Mouse (Mus musculus) testis, adult 2 months (tissue): ENCODE data around the gene Chuk.

Experiments
- CTCF ChIP-seq: fragments of 200-500 bp; IDR thresholded peaks from 2 replicates; pipeline ENCODE4 v1.5.1; 2012; ENCODE audit warnings: low read depth, mild to moderate bottlenecking, inconsistent platforms, low read length, moderate library complexity; ENCODE audit not compliant: control insufficient read depth, insufficient read depth, insufficient replicate concordance
- POLR2A ChIP-seq: fragments of 200-500 bp; IDR thresholded peaks from 2 replicates; pipeline ENCODE4 v1.6.1; 2012; ENCODE audit warnings: low read depth, mild to moderate bottlenecking, inconsistent platforms, low read length, moderate library complexity; ENCODE audit not compliant: control insufficient read depth

GRCm38 (mm10) chr19:44111706-44112105 is 4.4 kb upstream of the Chuk start:
- TF ChIP-seq POLR2A = no peak
- TF ChIP-seq CTCF = no peak
